In genomic region chr5:142798190-142798589, GRCm38 (mm10) we compare ENCODE assay signal across 18 mouse cellular contexts. TPM values are rescaled to one million over a fixed set of nuclear protein-coding genes. Genes with fewer than 3 reads are reported as not detected.
DNase-seq lines count a peak whose midpoint lies in the region; ATAC-seq and TF ChIP-seq lines count a peak whose summit lies in the region.
"Had no signal": no experiment of that assay in that cellular context is flagged by ENCODE, and none has a peak within 500 bp of the region (broad histone marks: within the 10 kb centered on the region; RNA-seq: fewer than 3 reads in every experiment).

No protein-coding gene starts in this region.

- H3K27me3 ChIP-seq in heart, embryonic 10.5 days (ENCODE audit: insufficient read depth, poor library complexity, severe bottlenecking), result no peaks in the 10 kb centered on the region
- H3K27me3 ChIP-seq in heart, postnatal 0 days (ENCODE audit: control insufficient read depth, insufficient read depth, low read length), result no peaks in the 10 kb centered on the region
- no peaks in the 10 kb centered on the region for H3K27me3 ChIP-seq in midbrain, embryonic 15.5 days (replicated peaks)
- no peaks in the 10 kb centered on the region for H3K27me3 ChIP-seq in midbrain, embryonic 10.5 days (ENCODE audit: low read depth, poor library complexity, severe bottlenecking)
- no peaks in the 10 kb centered on the region for H3K27me3 ChIP-seq in limb, embryonic 14.5 days (ENCODE audit: control insufficient read depth, insufficient read depth, low read length)
- no peaks in the 10 kb centered on the region for H3K27me3 ChIP-seq in intestine, postnatal 0 days (replicated peaks; ENCODE audit: control insufficient read depth, insufficient read depth, low read length)
- H3K27me3 ChIP-seq: CH12.LX; forebrain, embryonic 13.5 days; liver, embryonic 13.5 days had no signal

- no peak for TF ChIP-seq POLR2A in limb, embryonic 14.5 days (IDR thresholded peaks at IDR 0.05; ENCODE audit: borderline replicate concordance, extremely low read depth, insufficient read depth, insufficient read length)

- ATAC-seq in heart, postnatal 0 days (ENCODE audit: insufficient read depth, low read depth), result 0 out of 2 replicates have a peak, but pooled peaks have one; percentile 14
- no peak for ATAC-seq in midbrain, embryonic 15.5 days (replicated peaks)
- ATAC-seq in limb, embryonic 14.5 days (ENCODE audit: low FRiP score, low read depth), result no peak
- no peak for ATAC-seq in intestine, postnatal 0 days
- ATAC-seq: forebrain, embryonic 13.5 days; intestine, embryonic 16.5 days had no signal

- DNase-seq in heart, embryonic 10.5 days (ENCODE audit: low spot score), result no peak
- DNase-seq in heart, adult 18-20 months, result no peak
- no peak for DNase-seq in heart, postnatal 0 days (ENCODE audit: low spot score)
- no peak for DNase-seq in heart, postnatal 25 days (ENCODE audit: low spot score)
- no peak for DNase-seq in midbrain, embryonic 10.5 days (ENCODE audit: low spot score)
- no peak for DNase-seq in limb, embryonic 14.5 days (ENCODE audit: low spot score)
- DNase-seq: cerebellum, adult 9-10 months; gastrocnemius, postnatal 36 days; liver, embryonic 13.5 days; lung, embryonic 14.5 days; thymus, postnatal 25 days had no signal

- peaks cover 84% of the 10 kb centered on the region for H3K4me1 ChIP-seq in heart, embryonic 10.5 days
- peaks cover 52% of the 10 kb centered on the region for H3K4me1 ChIP-seq in heart, postnatal 0 days (ENCODE audit: control insufficient read depth, insufficient read depth)
- peaks cover 73% of the 10 kb centered on the region for H3K4me1 ChIP-seq in midbrain, embryonic 15.5 days
- H3K4me1 ChIP-seq in midbrain, embryonic 10.5 days, result peaks cover 73% of the 10 kb centered on the region
- peaks cover 30% of the 10 kb centered on the region for H3K4me1 ChIP-seq in limb, embryonic 14.5 days (ENCODE audit: control insufficient read depth, insufficient read depth, low read length)
- H3K4me1 ChIP-seq in intestine, postnatal 0 days (replicated peaks; ENCODE audit: control insufficient read depth, insufficient read depth, low read length), result peaks cover 8% of the 10 kb centered on the region; the same call in 1 of the 2 replicates

- no peaks in the 10 kb centered on the region for H3K9me3 ChIP-seq in heart, embryonic 10.5 days
- no peaks in the 10 kb centered on the region for H3K9me3 ChIP-seq in heart, postnatal 0 days (replicated peaks; ENCODE audit: control insufficient read depth, low read length)
- H3K9me3 ChIP-seq in midbrain, embryonic 15.5 days, result no peaks in the 10 kb centered on the region
- 0 out of 2 replicates have a peak, but pooled peaks cover 3% of the 10 kb centered on the region for H3K9me3 ChIP-seq in midbrain, embryonic 10.5 days (replicated peaks)
- H3K9me3 ChIP-seq in limb, embryonic 14.5 days (ENCODE audit: control insufficient read depth, low read length), result no peaks in the 10 kb centered on the region
- no peaks in the 10 kb centered on the region for H3K9me3 ChIP-seq in intestine, postnatal 0 days (ENCODE audit: control insufficient read depth)
- H3K9me3 ChIP-seq: embryonic facial prominence, embryonic 10.5 days; forebrain, embryonic 13.5 days; hindbrain, embryonic 10.5 days; liver, embryonic 13.5 days had no signal

- no peak for TF ChIP-seq CTCF in heart, postnatal 0 days (IDR thresholded peaks at IDR 0.05; ENCODE audit: low read depth)
- no peak for TF ChIP-seq CTCF in intestine, postnatal 0 days (IDR thresholded peaks at IDR 0.05; ENCODE audit: low read depth)

- H3K27ac ChIP-seq in heart, embryonic 10.5 days, result peak overlapping the region; percentile 76; the same call in 1 of the 2 replicates
- H3K27ac ChIP-seq in heart, postnatal 0 days (ENCODE audit: low read depth), result peak overlapping the region; percentile 44
- peak overlapping the region; percentile 21 for H3K27ac ChIP-seq in midbrain, embryonic 15.5 days
- H3K27ac ChIP-seq in midbrain, embryonic 10.5 days (replicated peaks), result no peak overlapping the region
- 0 out of 2 replicates have a peak overlapping the region, but pooled peaks have one; percentile 11 for H3K27ac ChIP-seq in limb, embryonic 14.5 days (replicated peaks; ENCODE audit: low read depth, low read length)
- H3K27ac ChIP-seq in intestine, postnatal 0 days (ENCODE audit: low read depth, low read length), result no peak overlapping the region; the same call in 1 of the 2 replicates
- H3K27ac ChIP-seq: embryonic facial prominence, embryonic 10.5 days; hindbrain, embryonic 10.5 days had no signal

- peak overlapping the region; percentile 37 for H3K4me2 ChIP-seq in heart, postnatal 0 days (ENCODE audit: low read depth, low read length)
- H3K4me2 ChIP-seq in midbrain, embryonic 15.5 days, result no peak overlapping the region
- no peak overlapping the region for H3K4me2 ChIP-seq in limb, embryonic 14.5 days (replicated peaks; ENCODE audit: low read depth, low read length, severe bottlenecking)
- no peak overlapping the region for H3K4me2 ChIP-seq in intestine, postnatal 0 days (replicated peaks; ENCODE audit: low read depth)
- H3K4me2 ChIP-seq: forebrain, embryonic 13.5 days; lung, embryonic 14.5 days had no signal

- H3K36me3 ChIP-seq in heart, embryonic 10.5 days, result peaks cover 19% of the 10 kb centered on the region
- no peaks in the 10 kb centered on the region for H3K36me3 ChIP-seq in heart, postnatal 0 days (replicated peaks; ENCODE audit: control insufficient read depth, insufficient read depth, low read length)
- no peaks in the 10 kb centered on the region for H3K36me3 ChIP-seq in midbrain, embryonic 15.5 days (replicated peaks)
- peaks cover 60% of the 10 kb centered on the region for H3K36me3 ChIP-seq in midbrain, embryonic 10.5 days
- peaks cover 21% of the 10 kb centered on the region for H3K36me3 ChIP-seq in limb, embryonic 14.5 days (ENCODE audit: control insufficient read depth, insufficient read depth, low read length)
- peaks cover 16% of the 10 kb centered on the region; the same call in 1 of the 2 replicates for H3K36me3 ChIP-seq in intestine, postnatal 0 days (ENCODE audit: control insufficient read depth, insufficient read depth)
- H3K36me3 ChIP-seq: liver, embryonic 13.5 days had no signal

- peak overlapping the region; percentile 15; the same call in 1 of the 2 replicates for H3K4me3 ChIP-seq in heart, embryonic 10.5 days
- no peak overlapping the region for H3K4me3 ChIP-seq in heart, postnatal 0 days (ENCODE audit: low read depth, low read length)
- H3K4me3 ChIP-seq in midbrain, embryonic 15.5 days, result no peak overlapping the region
- no peak overlapping the region for H3K4me3 ChIP-seq in midbrain, embryonic 10.5 days
- no peak overlapping the region for H3K4me3 ChIP-seq in limb, embryonic 14.5 days (replicated peaks; ENCODE audit: low read length)
- H3K4me3 ChIP-seq in intestine, postnatal 0 days (ENCODE audit: low read depth, low read length), result no peak overlapping the region
- H3K4me3 ChIP-seq: embryonic facial prominence, embryonic 10.5 days; forebrain, embryonic 13.5 days; hindbrain, embryonic 10.5 days had no signal

- intact Hi-C loops in heart, postnatal 25 days (cut with DNase I), result no loop called here

- 0 out of 2 replicates have a peak overlapping the region, but pooled peaks have one; percentile 26 for H3K9ac ChIP-seq in heart, postnatal 0 days (replicated peaks; ENCODE audit: low read depth, low read length)
- no peak overlapping the region for H3K9ac ChIP-seq in midbrain, embryonic 15.5 days
- H3K9ac ChIP-seq in limb, embryonic 14.5 days (ENCODE audit: low read depth, low read length, severe bottlenecking), result no peak overlapping the region
- no peak overlapping the region for H3K9ac ChIP-seq in intestine, postnatal 0 days (ENCODE audit: low read depth, low read length)
- H3K9ac ChIP-seq: forebrain, embryonic 13.5 days; liver, embryonic 13.5 days; lung, embryonic 14.5 days had no signal

- WGBS in heart, embryonic 10.5 days, result 48% methylated on average over 12 of the region's 12 CpGs
- 39% methylated on average over 12 of the region's 12 CpGs for WGBS in heart, postnatal 0 days
- WGBS in midbrain, embryonic 15.5 days, result 78% methylated on average over 12 of the region's 12 CpGs
- 93% methylated on average over 12 of the region's 12 CpGs for WGBS in midbrain, embryonic 10.5 days
- WGBS in limb, embryonic 14.5 days, result 89% methylated on average over 12 of the region's 12 CpGs
- 84% methylated on average over 12 of the region's 12 CpGs for WGBS in intestine, postnatal 0 days

- no peak for TF ChIP-seq EP300 in heart, postnatal 0 days (IDR thresholded peaks at IDR 0.05; ENCODE audit: low read depth)

RNA-seq across cellular contexts. Expression of gene Tnrc18, which starts 19.3 kb away (rescaled TPM):
- polyA plus RNA-seq in heart, embryonic 10.5 days (2016; fragmentation: Nextera tagmentation; extraction: Ambion mirVana), result 22.2 and 24.8 TPM in 2 replicates
- 10 to 100 TPM; 39.2 to 48.2 TPM for total RNA-seq in heart, adult 18-20 months (2021)
- 69.3 and 79.0 TPM in 2 replicates for total RNA-seq in heart, postnatal 0 days (2014; rRNA removed; ENCODE audit: low replicate concordance)
- polyA plus RNA-seq in heart, postnatal 0 days (2015; fragmentation: Nextera tagmentation; extraction: Ambion mirVana), result 10.4 TPM in 2 replicates
- total RNA-seq in heart, postnatal 25 days (2021), result 10 to 100 TPM; 50.5 to 59.1 TPM
- 36.3 and 38.6 TPM in 2 replicates for polyA plus RNA-seq in midbrain, embryonic 15.5 days (2015; fragmentation: Nextera tagmentation; extraction: Ambion mirVana)
- polyA plus RNA-seq in midbrain, embryonic 10.5 days (2016; fragmentation: Nextera tagmentation; extraction: Ambion mirVana), result 18.7 and 23.2 TPM in 2 replicates
- 61.1 and 85.3 TPM in 2 replicates for polyA plus RNA-seq in limb, embryonic 14.5 days (2012; rRNA removed)
- polyA plus RNA-seq in limb, embryonic 14.5 days (2014; fragmentation: Nextera tagmentation; extraction: Ambion mirVana), result 46.6 and 55.7 TPM in 2 replicates
- 9.9 and 11.7 TPM in 2 replicates for polyA plus RNA-seq in intestine, postnatal 0 days (2015; fragmentation: Nextera tagmentation; extraction: Ambion mirVana)

Comparison
In these comparisons a context has a peak if more than half of its experiments do, and no peak if none do; other contexts are left out.
1. H3K27ac ChIP-seq: peak in heart, embryonic 10.5 days (single experiment), heart, postnatal 0 days (single experiment), midbrain, embryonic 15.5 days (single experiment) and limb, embryonic 14.5 days (single experiment); none in midbrain, embryonic 10.5 days (single experiment) and intestine, postnatal 0 days (single experiment).